Mouse (Mus musculus): ENCODE data around the gene Pdk4.

Gene Pdk4

GRCm38 (mm10) chr6:5495961-5496853 lies at the start of gene Pdk4:
Gene Pdk4, minus strand, starts transcription at chr6:5496309.
- peak; percentile 93 for DNase-seq

- DNase-seq: no peak
Observed at GRCm38 (mm10) chr6:5537855-5538365, 41.8 kb upstream of the Pdk4 start.

- DNase-seq: no peak
Observed at GRCm38 (mm10) chr6:5535754-5536153, 39.6 kb upstream of the Pdk4 start.

GRCm38 (mm10) chr6:5517091-5517490 lies 21.0 kb upstream of the Pdk4 start:
- DNase-seq: no peak

GRCm38 (mm10) chr6:5509757-5510156 lies 13.6 kb upstream of the Pdk4 start:
- DNase-seq: peak; percentile 91

- peak; percentile 69 for DNase-seq
Observed at GRCm38 (mm10) chr6:5509303-5509702, 13.2 kb upstream of the Pdk4 start.

- DNase-seq: peak; percentile 21
Observed at GRCm38 (mm10) chr6:5507821-5508220, 11.7 kb upstream of the Pdk4 start.

- peak; percentile 26 for DNase-seq
Observed at GRCm38 (mm10) chr6:5506271-5506670, 10.2 kb upstream of the Pdk4 start.

- no peak for DNase-seq
Observed at GRCm38 (mm10) chr6:5502810-5503209, 6.7 kb upstream of the Pdk4 start.

- DNase-seq: no peak
Observed at GRCm38 (mm10) chr6:5501551-5501950, 5.4 kb upstream of the Pdk4 start.

GRCm38 (mm10) chr6:5498740-5499139 lies 2.6 kb upstream of the Pdk4 start:
- no peak for DNase-seq

GRCm38 (mm10) chr6:5496854-5497235 lies 736 bp upstream of the Pdk4 start:
- no peak for DNase-seq

GRCm38 (mm10) chr6:5485028-5485427 lies 11.1 kb downstream of the Pdk4 start:
- no peak for DNase-seq

GRCm38 (mm10) chr6:5482270-5482783 lies 13.8 kb downstream of the Pdk4 start:
- no peak for DNase-seq

GRCm38 (mm10) chr6:5481066-5481465 lies 15.0 kb downstream of the Pdk4 start:
- no peak for DNase-seq

- DNase-seq: no peak
Observed at GRCm38 (mm10) chr6:5474021-5474420, 22.1 kb downstream of the Pdk4 start.

GRCm38 (mm10) chr6:5472692-5473091 lies 23.4 kb downstream of the Pdk4 start:
- DNase-seq: peak; percentile 41

GRCm38 (mm10) chr6:5470480-5471318 lies 25.4 kb downstream of the Pdk4 start:
- DNase-seq: peak; percentile 11

GRCm38 (mm10) chr6:5455836-5456235 lies 40.3 kb downstream of the Pdk4 start:
- DNase-seq: no peak

- no peak for DNase-seq
Observed at GRCm38 (mm10) chr6:5449878-5450277, 46.2 kb downstream of the Pdk4 start.

- DNase-seq: peak; percentile 26
Observed at GRCm38 (mm10) chr6:5448396-5448795, 47.7 kb downstream of the Pdk4 start.

- DNase-seq: no peak
Observed at GRCm38 (mm10) chr6:5447546-5447945, 48.6 kb downstream of the Pdk4 start.

- no peak for DNase-seq
Observed at GRCm38 (mm10) chr6:5447013-5447412, 49.1 kb downstream of the Pdk4 start.
